Mouse (Mus musculus): ENCODE measurements at regions not wholly inside any gene's neighbourhood (a gene's known extent, or its start where the extent isn't known, plus 50 kb on each side); places are given as distances from the start of the nearest gene placed in this dataset.

- TF ChIP-seq CTCF (IDR thresholded peaks at IDR 0.05; ENCODE audit: low read depth): no peak
- Histone ChIP-seq H3K9me3 (replicated peaks; ENCODE audit: low read length) (no peaks in the 10 kb centered on the region), H3K4me1 (replicated peaks; ENCODE audit: insufficient read depth, low read length) (no peaks in the 10 kb centered on the region), H3K27me3 (ENCODE audit: insufficient read depth, low read length) (no peaks in the 10 kb centered on the region), H3K27ac (no peak overlapping the region), H3K9ac (ENCODE audit: low read depth, low read length) (no peak overlapping the region), H3K4me2 (ENCODE audit: low read length) (no peak overlapping the region), H3K36me3 (ENCODE audit: insufficient read depth, low read length) (no peaks in the 10 kb centered on the region), H3K4me3 (replicated peaks; ENCODE audit: low read depth, low read length) (no peak overlapping the region)
- no peak for ATAC-seq (replicated peaks; ENCODE audit: low FRiP score, low read depth)
- WGBS: 82% methylated on average over 7 of the region's 7 CpGs
- DNase-seq (ENCODE audit: low spot score): no peak
Measured at GRCm38 (mm10) chr4:91132266-91132665, 268.3 kb downstream of the Elavl2 start.

GRCm38 (mm10) chr4:91120277-91120676, 280.3 kb downstream of the Elavl2 start:
- TF ChIP-seq CTCF (IDR thresholded peaks at IDR 0.05; ENCODE audit: low read depth): no peak
- no peak for ATAC-seq (replicated peaks; ENCODE audit: low FRiP score, low read depth)
- H3K4me3 ChIP-seq (replicated peaks; ENCODE audit: low read depth, low read length): no peak overlapping the region
- no peaks in the 10 kb centered on the region for H3K4me1 ChIP-seq (replicated peaks; ENCODE audit: insufficient read depth, low read length)
- no peak overlapping the region for H3K9ac ChIP-seq (ENCODE audit: low read depth, low read length)
- no peaks in the 10 kb centered on the region for H3K27me3 ChIP-seq (ENCODE audit: insufficient read depth, low read length)
- H3K36me3 ChIP-seq (ENCODE audit: insufficient read depth, low read length): no peaks in the 10 kb centered on the region
- no peak overlapping the region for H3K27ac ChIP-seq
- WGBS: 72% methylated on average over 4 of the region's 4 CpGs
- DNase-seq (ENCODE audit: low spot score): no peak
- no peak overlapping the region for H3K4me2 ChIP-seq (ENCODE audit: low read length)
- no peaks in the 10 kb centered on the region for H3K9me3 ChIP-seq (replicated peaks; ENCODE audit: low read length)

GRCm38 (mm10) chr4:91116807-91117609, 283.6 kb downstream of the Elavl2 start:
- ATAC-seq (replicated peaks; ENCODE audit: low FRiP score, low read depth) (no peak), DNase-seq (ENCODE audit: low spot score) (no peak)
- Histone ChIP-seq H3K27ac (no peak overlapping the region), H3K27me3 (ENCODE audit: insufficient read depth, low read length) (no peaks in the 10 kb centered on the region), H3K4me1 (replicated peaks; ENCODE audit: insufficient read depth, low read length) (no peaks in the 10 kb centered on the region), H3K9me3 (replicated peaks; ENCODE audit: low read length) (no peaks in the 10 kb centered on the region), H3K36me3 (ENCODE audit: insufficient read depth, low read length) (no peaks in the 10 kb centered on the region), H3K4me3 (replicated peaks; ENCODE audit: low read depth, low read length) (no peak overlapping the region), H3K9ac (ENCODE audit: low read depth, low read length) (no peak overlapping the region), H3K4me2 (ENCODE audit: low read length) (no peak overlapping the region)
- 78% methylated on average over 5 of the region's 5 CpGs for WGBS
- TF ChIP-seq CTCF (IDR thresholded peaks at IDR 0.05; ENCODE audit: low read depth): no peak

GRCm38 (mm10) chr4:91111684-91112681, 288.6 kb downstream of the Elavl2 start:
- no peak overlapping the region for H3K27ac ChIP-seq
- no peaks in the 10 kb centered on the region for H3K36me3 ChIP-seq (ENCODE audit: insufficient read depth, low read length)
- no peak for DNase-seq (ENCODE audit: low spot score)
- no peak for TF ChIP-seq CTCF (IDR thresholded peaks at IDR 0.05; ENCODE audit: low read depth)
- H3K9me3 ChIP-seq (replicated peaks; ENCODE audit: low read length): no peaks in the 10 kb centered on the region
- H3K9ac ChIP-seq (ENCODE audit: low read depth, low read length): no peak overlapping the region
- ATAC-seq (replicated peaks; ENCODE audit: low FRiP score, low read depth): no peak
- no peaks in the 10 kb centered on the region for H3K27me3 ChIP-seq (ENCODE audit: insufficient read depth, low read length)
- H3K4me3 ChIP-seq (replicated peaks; ENCODE audit: low read depth, low read length): no peak overlapping the region
- H3K4me2 ChIP-seq (ENCODE audit: low read length): no peak overlapping the region
- 87% methylated on average over 11 of the region's 11 CpGs for WGBS
- no peaks in the 10 kb centered on the region for H3K4me1 ChIP-seq (replicated peaks; ENCODE audit: insufficient read depth, low read length)

DNA sequence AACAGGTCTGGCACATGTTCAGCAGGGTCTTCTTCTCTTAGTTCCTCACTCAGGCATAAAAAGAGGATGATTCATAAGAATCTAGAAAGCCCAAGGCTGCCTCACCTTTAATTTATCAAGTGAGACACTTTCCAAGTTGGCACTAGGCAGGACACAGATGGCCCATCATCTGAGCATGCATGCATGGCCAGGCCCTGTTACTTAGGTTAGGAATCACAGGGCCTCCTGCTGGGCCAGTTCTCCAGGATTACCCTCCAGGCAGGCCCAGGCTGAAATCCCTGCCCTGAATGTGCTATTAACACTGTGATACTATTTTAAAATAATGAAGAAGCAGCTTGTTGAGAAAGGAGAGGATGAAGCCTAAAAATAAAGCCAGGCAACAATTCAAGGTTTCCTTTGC, 304.5 kb downstream of the Elavl2 start:
- no peak overlapping the region for H3K4me3 ChIP-seq (replicated peaks; ENCODE audit: low read depth, low read length)
- ATAC-seq (replicated peaks; ENCODE audit: low FRiP score, low read depth) (no peak), DNase-seq (ENCODE audit: low spot score) (no peak)
- no peak for TF ChIP-seq CTCF (IDR thresholded peaks at IDR 0.05; ENCODE audit: low read depth)
- no peak overlapping the region for H3K9ac ChIP-seq (ENCODE audit: low read depth, low read length)
- H3K27me3 ChIP-seq (ENCODE audit: insufficient read depth, low read length): no peaks in the 10 kb centered on the region
- H3K4me1 ChIP-seq (replicated peaks; ENCODE audit: insufficient read depth, low read length): no peaks in the 10 kb centered on the region
- H3K36me3 ChIP-seq (ENCODE audit: insufficient read depth, low read length): no peaks in the 10 kb centered on the region
- no peak overlapping the region for H3K27ac ChIP-seq
- H3K4me2 ChIP-seq (ENCODE audit: low read length): no peak overlapping the region
- H3K9me3 ChIP-seq (replicated peaks; ENCODE audit: low read length): no peaks in the 10 kb centered on the region

DNA sequence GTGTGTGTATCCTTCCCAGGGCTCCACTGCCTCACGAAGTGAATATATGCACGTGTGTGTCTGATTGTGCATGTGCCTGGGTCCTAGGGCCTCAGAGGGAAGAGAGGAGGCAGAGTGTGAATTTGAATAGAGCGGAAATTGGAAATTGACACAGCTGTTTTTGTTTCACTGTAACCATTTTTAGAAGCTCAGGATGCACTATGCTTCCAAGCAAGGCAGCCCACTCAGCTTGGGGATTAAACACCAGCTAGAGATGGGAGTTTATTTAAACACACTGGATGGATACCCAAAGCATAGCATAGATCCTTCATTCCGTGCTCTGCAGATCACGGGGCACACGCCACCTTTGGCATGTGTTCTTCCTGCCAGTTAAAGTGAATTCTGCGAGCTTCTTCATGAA, 306.2 kb downstream of the Elavl2 start:
- Histone ChIP-seq H3K4me2 (ENCODE audit: low read length) (no peak overlapping the region), H3K9ac (ENCODE audit: low read depth, low read length) (no peak overlapping the region), H3K27ac (no peak overlapping the region), H3K27me3 (ENCODE audit: insufficient read depth, low read length) (no peaks in the 10 kb centered on the region), H3K4me1 (replicated peaks; ENCODE audit: insufficient read depth, low read length) (no peaks in the 10 kb centered on the region), H3K36me3 (ENCODE audit: insufficient read depth, low read length) (no peaks in the 10 kb centered on the region), H3K9me3 (replicated peaks; ENCODE audit: low read length) (no peaks in the 10 kb centered on the region), H3K4me3 (replicated peaks; ENCODE audit: low read depth, low read length) (no peak overlapping the region)
- DNase-seq (ENCODE audit: low spot score) (no peak), ATAC-seq (replicated peaks; ENCODE audit: low FRiP score, low read depth) (no peak)
- TF ChIP-seq CTCF (IDR thresholded peaks at IDR 0.05; ENCODE audit: low read depth): no peak
- 91% methylated on average over 7 of the region's 7 CpGs for WGBS

Data from kidney, postnatal 0 days (tissue).